Mouse (Mus musculus) CH12.LX (cell line): ENCODE data around the gene Vmn2r19.

Source experiments
- CTCF ChIP-seq, 2 experiments: IDR thresholded peaks in 1 of 2; conservative IDR thresholded peaks in 1 of 2; 2 replicates each; pipeline ENCODE4 v1.5.1; 2011 to 2012; ENCODE audit warnings: low read depth in 2 of 2, low read length in 2 of 2, improper control_type of control experiment in 1 of 2, inconsistent platforms in 1 of 2, mild to moderate bottlenecking in 1 of 2, moderate library complexity in 1 of 2
- EP300 ChIP-seq: IDR thresholded peaks from 2 replicates; pipeline ENCODE4 v1.6.1; 2011; ENCODE audit warnings: low read length, improper control_type of control experiment
- JUND ChIP-seq: conservative IDR thresholded peaks from 2 replicates; pipeline ENCODE4 v1.6.1; 2011; ENCODE audit warnings: low read depth, low read length, improper control_type of control experiment
- MAFK ChIP-seq: IDR thresholded peaks from 2 replicates; pipeline ENCODE4 v1.6.1; 2011; ENCODE audit warnings: low read length, improper control_type of control experiment; ENCODE audit not compliant: insufficient replicate concordance
- MAX ChIP-seq: IDR thresholded peaks from 2 replicates; pipeline ENCODE4 v1.6.1; 2011; ENCODE audit warnings: low read length, improper control_type of control experiment
- MAZ ChIP-seq: IDR thresholded peaks from 2 replicates; pipeline ENCODE4 v1.6.1; 2012; ENCODE audit warnings: low read depth, mild to moderate bottlenecking, inconsistent platforms, low read length, improper control_type of control experiment, moderate library complexity
- MYC ChIP-seq: IDR thresholded peaks from 2 replicates; pipeline ENCODE4 v1.6.1; 2011; ENCODE audit warnings: low read depth, mild to moderate bottlenecking, improper control_type of control experiment, low read length
- NRF1 ChIP-seq: IDR thresholded peaks from 2 replicates; pipeline ENCODE4 v1.6.1; 2014; ENCODE audit warnings: low read depth, mild to moderate bottlenecking, inconsistent platforms, low read length, improper control_type of control experiment, moderate library complexity
- POLR2A ChIP-seq: IDR thresholded peaks from 2 replicates; pipeline ENCODE4 v1.6.1; 2011; ENCODE audit warnings: low read depth, mild to moderate bottlenecking, improper control_type of control experiment, low read length
- POLR2AphosphoS2 ChIP-seq: IDR thresholded peaks from 2 replicates; pipeline ENCODE4 v1.6.1; 2011; ENCODE audit warnings: low read depth, low read length, improper control_type of control experiment
- USF2 ChIP-seq: conservative IDR thresholded peaks from 2 replicates; pipeline ENCODE4 v1.6.1; 2011; ENCODE audit warnings: low read depth, low read length, improper control_type of control experiment
- ZC3H11A ChIP-seq: IDR thresholded peaks from 2 replicates; pipeline ENCODE4 v1.6.1; 2012; ENCODE audit warnings: low read depth, mild to moderate bottlenecking, inconsistent platforms, low read length, improper control_type of control experiment

GRCm38 (mm10) chr6:123260868-123261267, 47.3 kb upstream of the Vmn2r19 start:
- TF ChIP-seq ZC3H11A = no peak
- no peak for TF ChIP-seq POLR2AphosphoS2
- TF ChIP-seq CTCF (conservative IDR thresholded peaks at IDR 0.05 in 1 of 2, IDR thresholded peaks at IDR 0.05 in 1 of 2; ENCODE audit: low read depth in 2 of 2, low read length in 2 of 2) = no peak
- TF ChIP-seq POLR2A = no peak
- no peak for TF ChIP-seq JUND
- TF ChIP-seq EP300 = no peak
- no peak for TF ChIP-seq MAFK
- no peak for TF ChIP-seq MYC
- no peak for TF ChIP-seq MAZ
- TF ChIP-seq USF2 = no peak
- TF ChIP-seq NRF1 = no peak
- no peak for TF ChIP-seq MAX
